Mouse (Mus musculus): ENCODE data around the gene Fasn.

Fasn gene

GRCm38 (mm10) chr11:120761811-120762671 is 62.3 kb downstream of the Fasn start:
- no peak for DNase-seq (ENCODE audit: low read depth, low spot score)

- DNase-seq (ENCODE audit: low read depth, low spot score) = no peak
Measured at GRCm38 (mm10) chr11:120760236-120760635, 64.1 kb downstream of the Fasn start.

Data from CD4-positive, CD25-positive, alpha-beta regulatory T cell, adult 2 months (primary cell).